Mouse (Mus musculus) heart, postnatal 36 days (tissue): ENCODE results near the gene Ppard. TPM values are rescaled to one million over a fixed set of nuclear protein-coding genes. Genes with fewer than 3 reads are reported as not detected.

Source experiments
- DNase-seq, 2 experiments: peaks; one replicate each; pipeline ENCODE4 v3.0.0; 2021 to 2022
- intact Hi-C: fragments of 180-260 bp; cut with DNase I; formaldehyde crosslinking; loops from one replicate; pipeline ENCODE4 v1.15.1; 2025
- total RNA-seq, 2 experiments: library from RNA; stranded (reverse); gene quantifications; 2 replicates each; pipeline ENCODE4 v1.2.3; 2021

Ppard gene
- total RNA-seq, 2 experiments from 2014 or later: 33.3 to 40.1 TPM

- DNase-seq: no peak
- intact Hi-C loops: no loop called here
Measured at GRCm38 (mm10) chr17:28280423-28280800, 47.9 kb downstream of the Ppard start.

GRCm38 (mm10) chr17:28280831-28281377 is 48.4 kb downstream of the Ppard start:
- intact Hi-C loops: no loop called here

GRCm38 (mm10) chr17:28281866-28282441 is 49.5 kb downstream of the Ppard start:
- no peak for DNase-seq
- intact Hi-C loops: no loop called here

More at GRCm38 (mm10) chr17:28280831-28281377, 48.4 kb downstream of the Ppard start:
- DNase-seq: no peak

- intact Hi-C loops: no loop called here
- DNase-seq: no peak
Measured at GRCm38 (mm10) chr17:28283199-28283598, 50.7 kb downstream of the Ppard start.

- intact Hi-C loops: no loop called here
- DNase-seq: no peak
Measured at GRCm38 (mm10) chr17:28286133-28286532, 53.6 kb downstream of the Ppard start.

GRCm38 (mm10) chr17:28286964-28287363 is 54.5 kb downstream of the Ppard start:
- intact Hi-C loops: no loop called here
- no peak for DNase-seq

- intact Hi-C loops: no loop called here
Measured at GRCm38 (mm10) chr17:28287578-28287977, 55.1 kb downstream of the Ppard start.

GRCm38 (mm10) chr17:28287980-28288379 is 55.5 kb downstream of the Ppard start:
- no peak for DNase-seq
- intact Hi-C loops: no loop called here

More at GRCm38 (mm10) chr17:28287578-28287977, 55.1 kb downstream of the Ppard start:
- no peak for DNase-seq

GRCm38 (mm10) chr17:28290262-28290661 is 57.8 kb downstream of the Ppard start:
- intact Hi-C loops: no loop called here
- peak; percentile 50 to 68 for DNase-seq

- no peak for DNase-seq
- intact Hi-C loops: no loop called here
Measured at GRCm38 (mm10) chr17:28290671-28291070, 58.2 kb downstream of the Ppard start.

GRCm38 (mm10) chr17:28291346-28291745 is 58.8 kb downstream of the Ppard start:
- intact Hi-C loops: no loop called here

GRCm38 (mm10) chr17:28293716-28294115 is 61.2 kb downstream of the Ppard start:
- intact Hi-C loops: no loop called here
- DNase-seq: no peak

More at GRCm38 (mm10) chr17:28291346-28291745, 58.8 kb downstream of the Ppard start:
- DNase-seq: no peak

- peak in 1 of 2 experiments; percentile 35 for DNase-seq
- intact Hi-C loops: no loop called here
Measured at GRCm38 (mm10) chr17:28294449-28295333, 62.2 kb downstream of the Ppard start.

GRCm38 (mm10) chr17:28298888-28299287 is 66.4 kb downstream of the Ppard start:
- no peak for DNase-seq
- intact Hi-C loops: no loop called here

GRCm38 (mm10) chr17:28299669-28300320 is 67.3 kb downstream of the Ppard start:
- intact Hi-C loops: loop anchor here (10.0 kb wide), 1 partner anchor 215 kb away; the partner anchor contains the start of gene Tcp11
- DNase-seq: no peak

GRCm38 (mm10) chr17:28300323-28300722 is 67.8 kb downstream of the Ppard start:
- intact Hi-C loops: loop anchor here (10.0 kb wide), 1 partner anchor 216 kb away; the partner anchor contains the start of gene Tcp11
- DNase-seq: no peak

GRCm38 (mm10) chr17:28300850-28301249 is 68.3 kb downstream of the Ppard start:
- intact Hi-C loops: loop anchor here (10.0 kb wide), 1 partner anchor 216 kb away; the partner anchor contains the start of gene Tcp11
- DNase-seq: no peak

- intact Hi-C loops: loop anchor here (10.0 kb wide), 1 partner anchor 220 kb away; the partner anchor contains the start of gene Tcp11
- no peak for DNase-seq
Measured at GRCm38 (mm10) chr17:28305172-28305571, 72.7 kb downstream of the Ppard start.

GRCm38 (mm10) chr17:28308297-28309195 is 76.0 kb downstream of the Ppard start:
- intact Hi-C loops: loop anchor here (1.0 to 10.0 kb wide), 3 partner anchors 76 to 224 kb away; partner anchors contain the start of genes Ppard and Tcp11
- peak; percentile 93 to 97 for DNase-seq
